Mouse (Mus musculus): ENCODE results near the gene Fndc7. TPM values are rescaled to one million over a fixed set of nuclear protein-coding genes. Genes with fewer than 3 reads are reported as not detected.
A peak's percentile ranks its signal among the peaks of the same experiment; 100 is the strongest.
"Not testable (repeated sequence)": the region's sequence is repeated elsewhere in the genome, so short reads cannot be mapped to it uniquely, and the experiment has no call there.

Fndc7 gene
- polyA plus RNA-seq, 1 experiment from 2014 or later: 0.34 TPM

GRCm38 (mm10) chr3:108850506-108850905 lies 39.3 kb downstream of the Fndc7 start:
- no peaks in the 10 kb centered on the region for H3K36me3 ChIP-seq (replicated peaks)
- WGBS: 68% methylated on average over 3 of the region's 3 CpGs
- no peak overlapping the region for H3K27ac ChIP-seq (replicated peaks)
- peaks cover 8% of the 10 kb centered on the region for H3K4me1 ChIP-seq
- H3K27me3 ChIP-seq (replicated peaks; ENCODE audit: low read depth, poor library complexity, severe bottlenecking): 0 out of 2 replicates have a peak, but pooled peaks cover 3% of the 10 kb centered on the region
- no peak overlapping the region for H3K4me3 ChIP-seq
- no peak for DNase-seq (ENCODE audit: low spot score)
- no peaks in the 10 kb centered on the region for H3K9me3 ChIP-seq

GRCm38 (mm10) chr3:108846616-108847015 lies 43.2 kb downstream of the Fndc7 start:
- Histone ChIP-seq H3K4me1 (no peaks in the 10 kb centered on the region), H3K4me3 (no peak overlapping the region), H3K27ac (replicated peaks) (no peak overlapping the region), H3K9me3 (no peaks in the 10 kb centered on the region), H3K36me3 (replicated peaks) (no peaks in the 10 kb centered on the region), H3K27me3 (replicated peaks; ENCODE audit: low read depth, poor library complexity, severe bottlenecking) (no peaks in the 10 kb centered on the region)
- DNase-seq (ENCODE audit: low spot score): no peak
- 77% methylated on average over 3 of the region's 3 CpGs for WGBS

GRCm38 (mm10) chr3:108844521-108844920 lies 45.3 kb downstream of the Fndc7 start:
- Histone ChIP-seq H3K4me1 (peaks cover under 1% of the 10 kb centered on the region; the same call in 1 of the 2 replicates), H3K4me3 (no peak overlapping the region), H3K36me3 (replicated peaks) (no peaks in the 10 kb centered on the region), H3K27ac (replicated peaks) (no peak overlapping the region), H3K9me3 (no peaks in the 10 kb centered on the region), H3K27me3 (replicated peaks; ENCODE audit: low read depth, poor library complexity, severe bottlenecking) (no peaks in the 10 kb centered on the region)
- DNase-seq (ENCODE audit: low spot score): no peak
- WGBS: 81% methylated on average over 5 of the region's 5 CpGs

GRCm38 (mm10) chr3:108844026-108844425 lies 45.8 kb downstream of the Fndc7 start:
- Histone ChIP-seq H3K27me3 (replicated peaks; ENCODE audit: low read depth, poor library complexity, severe bottlenecking) (no peaks in the 10 kb centered on the region), H3K36me3 (replicated peaks) (no peaks in the 10 kb centered on the region), H3K4me1 (peaks cover 5% of the 10 kb centered on the region), H3K9me3 (no peaks in the 10 kb centered on the region), H3K27ac (replicated peaks) (no peak overlapping the region), H3K4me3 (no peak overlapping the region)
- DNase-seq (ENCODE audit: low spot score): no peak
- 88% methylated on average over 6 of the region's 6 CpGs for WGBS

GRCm38 (mm10) chr3:108840716-108841054 lies 49.1 kb downstream of the Fndc7 start:
- WGBS: 53% methylated on average over 4 of the region's 4 CpGs
- Histone ChIP-seq H3K36me3 (replicated peaks) (peaks cover 6% of the 10 kb centered on the region), H3K9me3 (no peaks in the 10 kb centered on the region)

GRCm38 (mm10) chr3:108840000-108840715 lies 49.6 kb downstream of the Fndc7 start, which contains the start of gene Stxbp3:
Gene Stxbp3 (minus strand): TSS chr3:108840526.
- Histone ChIP-seq H3K9me3 (no peaks in the 10 kb centered on the region), H3K36me3 (replicated peaks) (peaks cover 6% of the 10 kb centered on the region), H3K4me1 (peaks cover 19% of the 10 kb centered on the region), H3K27ac (replicated peaks) (peak within 1 kb of the TSS; percentile 86), H3K27me3 (replicated peaks; ENCODE audit: low read depth, poor library complexity, severe bottlenecking) (no peaks in the 10 kb centered on the region), H3K4me3 (peak within 1 kb of the TSS; percentile 80)
- under 1% methylated on average over 56 of the region's 56 CpGs for WGBS
- DNase-seq (ENCODE audit: low spot score): peak; percentile 98

More at GRCm38 (mm10) chr3:108840716-108841054, 49.1 kb downstream of the Fndc7 start:
- no peak for DNase-seq (ENCODE audit: low spot score)
- peak overlapping the region; percentile 80 for H3K4me3 ChIP-seq
- peaks cover 19% of the 10 kb centered on the region for H3K4me1 ChIP-seq
- H3K27me3 ChIP-seq (replicated peaks; ENCODE audit: low read depth, poor library complexity, severe bottlenecking): no peaks in the 10 kb centered on the region
- H3K27ac ChIP-seq (replicated peaks): no peak overlapping the region

GRCm38 (mm10) chr3:108839647-108839999 lies 50.2 kb downstream of the Fndc7 start:
- peak overlapping the region; percentile 86 for H3K27ac ChIP-seq (replicated peaks)
- DNase-seq (ENCODE audit: low spot score): no peak
- H3K9me3 ChIP-seq: no peaks in the 10 kb centered on the region
- H3K4me3 ChIP-seq: peak overlapping the region; percentile 80
- peaks cover 6% of the 10 kb centered on the region for H3K36me3 ChIP-seq (replicated peaks)
- no peaks in the 10 kb centered on the region for H3K27me3 ChIP-seq (replicated peaks; ENCODE audit: low read depth, poor library complexity, severe bottlenecking)
- 13% methylated on average over 8 of the region's 8 CpGs for WGBS
- peaks cover 19% of the 10 kb centered on the region for H3K4me1 ChIP-seq

- no peaks in the 10 kb centered on the region for H3K9me3 ChIP-seq
- no peaks in the 10 kb centered on the region for H3K27me3 ChIP-seq (replicated peaks; ENCODE audit: low read depth, poor library complexity, severe bottlenecking)
- peaks cover 19% of the 10 kb centered on the region for H3K4me1 ChIP-seq
- peaks cover 10% of the 10 kb centered on the region for H3K36me3 ChIP-seq (replicated peaks)
- WGBS: 87% methylated on average over 7 of the region's 7 CpGs
- no peak overlapping the region for H3K27ac ChIP-seq (replicated peaks)
- peak overlapping the region; percentile 80; the same call in 1 of the 2 replicates for H3K4me3 ChIP-seq
- DNase-seq (ENCODE audit: low spot score): no peak
Measured at GRCm38 (mm10) chr3:108838980-108839379, 50.8 kb downstream of the Fndc7 start.

- H3K4me3 ChIP-seq: no peak overlapping the region
- peaks cover 19% of the 10 kb centered on the region for H3K4me1 ChIP-seq
- H3K36me3 ChIP-seq (replicated peaks): peaks cover 20% of the 10 kb centered on the region
- DNase-seq (ENCODE audit: low spot score): no peak
- no peaks in the 10 kb centered on the region for H3K27me3 ChIP-seq (replicated peaks; ENCODE audit: low read depth, poor library complexity, severe bottlenecking)
- no peaks in the 10 kb centered on the region for H3K9me3 ChIP-seq
- no peak overlapping the region for H3K27ac ChIP-seq (replicated peaks)
- WGBS: 94% methylated on average over 6 of the region's 6 CpGs
Measured at GRCm38 (mm10) chr3:108836931-108837330, 52.9 kb downstream of the Fndc7 start.

- not testable (repeated sequence) for H3K27me3 ChIP-seq (replicated peaks; ENCODE audit: low read depth, poor library complexity, severe bottlenecking); H3K4me3 ChIP-seq; DNase-seq (ENCODE audit: low spot score); H3K9me3 ChIP-seq; H3K27ac ChIP-seq (replicated peaks)
- 94% methylated on average over 1 of the region's 1 CpGs for WGBS
- Histone ChIP-seq H3K36me3 (replicated peaks) (peaks cover 24% of the 10 kb centered on the region), H3K4me1 (peaks cover 11% of the 10 kb centered on the region)
Measured at GRCm38 (mm10) chr3:108833717-108834116, 56.1 kb downstream of the Fndc7 start.

- 95% methylated on average over 6 of the region's 6 CpGs for WGBS
- H3K4me1 ChIP-seq: no peaks in the 10 kb centered on the region
- no peak for DNase-seq (ENCODE audit: low spot score)
- H3K9me3 ChIP-seq: no peaks in the 10 kb centered on the region
- H3K4me3 ChIP-seq: no peak overlapping the region
- no peak overlapping the region for H3K27ac ChIP-seq (replicated peaks)
- no peaks in the 10 kb centered on the region for H3K27me3 ChIP-seq (replicated peaks; ENCODE audit: low read depth, poor library complexity, severe bottlenecking)
- H3K36me3 ChIP-seq (replicated peaks): peaks cover 29% of the 10 kb centered on the region
Measured at GRCm38 (mm10) chr3:108831750-108832149, 58.1 kb downstream of the Fndc7 start.

- Histone ChIP-seq H3K36me3 (replicated peaks) (peaks cover 33% of the 10 kb centered on the region), H3K4me3 (no peak overlapping the region), H3K27me3 (replicated peaks; ENCODE audit: low read depth, poor library complexity, severe bottlenecking) (no peaks in the 10 kb centered on the region), H3K9me3 (no peaks in the 10 kb centered on the region), H3K27ac (replicated peaks) (no peak overlapping the region), H3K4me1 (no peaks in the 10 kb centered on the region)
- WGBS: 82% methylated on average over 11 of the region's 11 CpGs
- DNase-seq (ENCODE audit: low spot score): peak; percentile 25
Measured at GRCm38 (mm10) chr3:108830493-108830892, 59.3 kb downstream of the Fndc7 start.

GRCm38 (mm10) chr3:108815631-108816030 lies 74.2 kb downstream of the Fndc7 start:
- Histone ChIP-seq H3K27ac (replicated peaks) (no peak overlapping the region), H3K4me3 (no peak overlapping the region), H3K9me3 (no peaks in the 10 kb centered on the region), H3K4me1 (no peaks in the 10 kb centered on the region), H3K36me3 (replicated peaks) (peaks cover 41% of the 10 kb centered on the region), H3K27me3 (replicated peaks; ENCODE audit: low read depth, poor library complexity, severe bottlenecking) (no peaks in the 10 kb centered on the region)
- 89% methylated on average over 4 of the region's 4 CpGs for WGBS
- DNase-seq (ENCODE audit: low spot score): no peak

All from embryonic facial prominence, embryonic 10.5 days (tissue).